Mouse (Mus musculus) inflammation-experienced regulatory T-cells, adult 6 months (primary cell): ENCODE measurements around the gene Nkain4. TPM values are rescaled to one million over a fixed set of nuclear protein-coding genes. Genes with fewer than 3 reads are reported as not detected.
A peak's percentile ranks its signal among the peaks of the same experiment; 100 is the strongest.

Experiments used
- ATAC-seq: one replicate; pipeline ENCODE4 v1.8.0; 2017
- polyA plus RNA-seq, 3 experiments: library from polyadenylated mRNA; unstranded; fragments of 100-300 nt; shearing (Covaris generic); gene quantifications; one replicate each; pipeline ENCODE4 v1.2.1; 2017

Nkain4 gene
- not detected for polyA plus RNA-seq

- ATAC-seq: no peak
Measured at GRCm38 (mm10) chr2:180954061-180955047, at the start of gene Nkain4. Gene Nkain4 (minus strand): TSS chr2:180954699.

- ATAC-seq: no peak
Measured at GRCm38 (mm10) chr2:180996905-180997304, 42.4 kb upstream of the Nkain4 start.

- ATAC-seq: peak; percentile 41
Measured at GRCm38 (mm10) chr2:180996436-180996835, 41.9 kb upstream of the Nkain4 start.

- ATAC-seq: no peak
Measured at GRCm38 (mm10) chr2:180995457-180995856, 41.0 kb upstream of the Nkain4 start.

- no peak for ATAC-seq
Measured at GRCm38 (mm10) chr2:180994360-180994759, 39.9 kb upstream of the Nkain4 start.

- ATAC-seq: no peak
Measured at GRCm38 (mm10) chr2:180990347-180990746, 35.8 kb upstream of the Nkain4 start.

- no peak for ATAC-seq
Measured at GRCm38 (mm10) chr2:180988948-180989347, 34.4 kb upstream of the Nkain4 start.

GRCm38 (mm10) chr2:180988347-180988913 is 33.9 kb upstream of the Nkain4 start:
- ATAC-seq: no peak

GRCm38 (mm10) chr2:180987432-180988030 is 33.0 kb upstream of the Nkain4 start:
- ATAC-seq: no peak

- no peak for ATAC-seq
Measured at GRCm38 (mm10) chr2:180987001-180987400, 32.5 kb upstream of the Nkain4 start.

- ATAC-seq: no peak
Measured at GRCm38 (mm10) chr2:180986449-180986848, 31.9 kb upstream of the Nkain4 start, which contains the start of gene Col20a1. Gene Col20a1 (plus strand): TSS chr2:180986535.

- ATAC-seq: no peak
Measured at GRCm38 (mm10) chr2:180985635-180986034, 31.1 kb upstream of the Nkain4 start.

GRCm38 (mm10) chr2:180981133-180981532 is 26.6 kb upstream of the Nkain4 start:
- no peak for ATAC-seq

GRCm38 (mm10) chr2:180967010-180967763 is 12.7 kb upstream of the Nkain4 start, which contains the start of gene Arfgap1:
Gene Arfgap1 (plus strand): TSS chr2:180967225.
- peak; percentile 92 for ATAC-seq

- peak; percentile 64 for ATAC-seq
Measured at GRCm38 (mm10) chr2:180966092-180966882, 11.8 kb upstream of the Nkain4 start.

- peak; percentile 50 for ATAC-seq
Measured at GRCm38 (mm10) chr2:180963956-180964355, 9.5 kb upstream of the Nkain4 start.

- no peak for ATAC-seq
Measured at GRCm38 (mm10) chr2:180962616-180963308, 8.3 kb upstream of the Nkain4 start.

- no peak for ATAC-seq
Measured at GRCm38 (mm10) chr2:180960187-180960586, 5.7 kb upstream of the Nkain4 start.

- ATAC-seq: no peak
Measured at GRCm38 (mm10) chr2:180959605-180960004, 5.1 kb upstream of the Nkain4 start.

- no peak for ATAC-seq
Measured at GRCm38 (mm10) chr2:180953638-180954037, 861 bp downstream of the Nkain4 start.

GRCm38 (mm10) chr2:180952731-180953171 is 1.7 kb downstream of the Nkain4 start:
- no peak for ATAC-seq
